Mouse (Mus musculus): ENCODE data around the gene Cmtm5.
"Not testable (repeated sequence)": the region's sequence is repeated elsewhere in the genome, so short reads cannot be mapped to it uniquely, and the experiment has no call there.

Cmtm5 gene

DNA sequence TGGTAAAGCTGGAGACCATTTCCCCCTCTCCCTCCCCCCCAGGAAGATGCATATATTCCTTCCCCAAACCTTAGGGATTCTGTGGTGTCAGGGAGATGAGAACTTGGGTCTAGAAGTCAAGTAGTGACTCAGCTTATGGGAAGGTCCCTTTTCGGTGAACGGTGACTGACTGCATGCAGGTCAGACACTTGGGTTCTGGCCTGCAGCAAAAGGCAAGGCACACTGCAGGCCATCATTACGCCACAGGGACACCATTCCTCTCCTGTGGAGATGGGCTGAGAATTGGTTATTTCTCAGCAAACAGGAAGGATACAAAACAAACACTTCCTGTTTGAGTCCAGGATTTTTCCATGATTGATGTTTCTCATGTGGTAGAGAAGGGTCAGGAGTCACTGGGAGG, 23.1 kb downstream of the Cmtm5 start:
- DNase-seq (ENCODE audit: low spot score in 2 of 2), result no peak

DNA sequence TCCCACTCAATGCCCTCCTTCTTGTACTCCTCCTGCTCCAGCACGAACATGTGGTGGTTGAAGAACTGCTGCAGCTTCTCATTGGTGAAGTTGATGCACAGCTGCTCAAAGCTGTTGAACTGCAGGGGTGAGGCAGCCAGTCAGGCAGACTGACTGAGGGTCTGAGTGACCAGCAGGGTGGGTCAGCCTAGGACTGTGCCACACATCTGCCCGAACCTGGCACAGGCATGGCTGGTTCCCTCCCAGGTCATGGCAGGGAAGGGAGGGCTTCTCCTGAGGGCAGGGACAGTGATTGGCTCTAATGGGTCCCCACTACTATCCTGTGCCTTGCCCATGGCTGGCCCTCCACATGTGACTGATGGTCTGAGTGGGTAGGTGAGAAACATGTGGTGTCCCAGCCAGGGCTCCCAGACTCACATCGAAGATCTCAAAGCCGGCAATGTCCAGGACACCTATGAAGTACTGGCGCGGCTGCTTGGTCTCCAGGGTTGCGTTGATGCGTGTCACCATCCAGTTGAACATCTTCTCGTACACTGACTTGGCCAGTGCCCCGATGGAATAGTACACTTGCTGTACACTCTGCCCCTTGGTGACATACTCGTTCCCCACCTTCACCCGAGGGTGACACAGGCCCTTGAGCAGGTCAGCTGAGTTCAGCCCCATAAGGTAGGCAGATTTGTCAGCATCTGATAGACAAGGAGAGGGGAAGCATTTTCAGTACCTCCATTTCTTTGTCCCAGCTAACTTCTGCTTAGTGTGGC, 24.0 kb downstream of the Cmtm5 start:
- DNase-seq (ENCODE audit: low spot score in 2 of 2), result not testable (repeated sequence)

DNA sequence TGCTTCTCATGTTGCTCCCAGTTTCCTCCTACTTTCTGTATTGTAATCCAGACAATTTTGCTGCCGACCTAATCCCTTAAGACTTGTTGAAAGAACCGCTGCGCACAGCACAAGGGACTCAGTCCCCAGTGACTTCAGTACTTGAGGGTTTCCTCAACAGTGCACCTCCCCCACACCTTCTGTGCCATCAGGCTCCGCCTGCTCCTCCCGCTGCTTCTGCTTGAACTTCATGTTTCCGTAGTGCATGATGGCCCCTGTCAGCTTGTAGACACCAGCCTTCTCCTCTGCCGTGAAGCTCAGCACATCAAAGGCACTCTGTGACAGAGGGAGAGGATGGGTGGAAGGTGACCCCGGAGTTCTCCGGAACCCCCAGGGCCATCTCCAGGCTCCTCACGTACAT, 24.7 kb downstream of the Cmtm5 start:
- DNase-seq (ENCODE audit: low spot score in 2 of 2), result no peak

DNA sequence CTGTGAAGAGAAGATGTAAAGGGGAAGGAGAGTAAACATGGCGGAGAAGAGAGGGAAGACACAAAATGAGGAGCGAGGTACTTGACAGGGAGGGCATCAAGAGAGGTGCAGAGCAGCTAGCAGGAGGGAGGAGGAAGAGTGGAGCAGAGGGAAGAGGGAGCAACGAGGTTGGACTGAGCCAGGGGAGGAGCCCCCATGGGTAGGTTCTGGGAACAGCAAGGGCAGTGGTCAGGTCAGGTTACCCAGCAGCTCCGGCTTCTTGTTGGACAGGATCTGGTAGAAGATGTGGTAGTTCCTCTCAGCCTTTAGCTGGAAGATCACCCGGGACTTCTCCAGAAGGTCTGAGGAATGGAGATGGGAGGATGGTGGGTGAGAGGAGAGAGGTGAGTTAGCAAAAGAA, 25.4 kb downstream of the Cmtm5 start:
- DNase-seq (ENCODE audit: low spot score in 2 of 2), result no peak

GRCm38 (mm10) chr14:54962714-54963113, 26.7 kb downstream of the Cmtm5 start:
- DNase-seq (ENCODE audit: low spot score in 2 of 2), result no peak

DNA sequence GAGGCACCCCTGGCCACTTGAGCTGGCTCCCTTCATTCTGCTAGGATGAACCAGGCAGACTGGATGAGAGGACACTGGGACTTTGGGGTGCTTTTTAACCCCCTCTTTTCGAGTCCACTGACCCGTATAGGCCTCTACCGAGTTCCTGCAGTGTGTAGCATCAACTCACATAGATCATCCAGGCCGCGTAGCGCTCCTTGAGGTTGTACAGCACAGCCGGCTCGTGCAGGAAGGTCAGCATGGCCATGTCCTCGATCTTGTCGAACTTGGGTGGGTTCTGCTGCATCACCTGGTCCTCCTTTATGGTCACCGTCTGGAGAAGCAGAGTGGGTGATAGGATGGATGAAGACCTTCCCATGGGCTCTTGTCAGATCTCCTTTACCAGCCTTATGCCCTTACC, 27.7 kb downstream of the Cmtm5 start:
- no peak for DNase-seq (ENCODE audit: low spot score in 2 of 2)

DNA sequence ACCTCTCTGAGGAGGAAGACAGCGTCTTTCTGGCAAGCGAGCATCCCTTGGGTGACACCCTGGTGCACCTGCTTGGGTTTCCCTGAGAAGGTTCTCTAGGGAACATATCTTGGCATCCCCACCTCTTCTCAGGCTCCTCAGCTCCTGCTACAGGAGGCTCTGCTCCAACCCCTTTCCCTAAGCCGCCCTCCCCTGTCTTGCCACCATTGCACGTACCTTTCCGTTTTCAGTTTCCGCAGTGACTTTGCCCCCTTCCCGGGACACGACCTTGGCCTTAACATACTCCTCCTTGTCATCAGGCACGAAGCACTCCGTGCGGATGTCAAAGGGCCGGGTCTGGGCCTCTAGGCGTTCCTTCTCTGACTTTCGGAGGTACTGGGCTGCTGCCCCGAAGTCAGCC, 29.0 kb downstream of the Cmtm5 start:
- no peak for DNase-seq (ENCODE audit: low spot score in 2 of 2)

DNA sequence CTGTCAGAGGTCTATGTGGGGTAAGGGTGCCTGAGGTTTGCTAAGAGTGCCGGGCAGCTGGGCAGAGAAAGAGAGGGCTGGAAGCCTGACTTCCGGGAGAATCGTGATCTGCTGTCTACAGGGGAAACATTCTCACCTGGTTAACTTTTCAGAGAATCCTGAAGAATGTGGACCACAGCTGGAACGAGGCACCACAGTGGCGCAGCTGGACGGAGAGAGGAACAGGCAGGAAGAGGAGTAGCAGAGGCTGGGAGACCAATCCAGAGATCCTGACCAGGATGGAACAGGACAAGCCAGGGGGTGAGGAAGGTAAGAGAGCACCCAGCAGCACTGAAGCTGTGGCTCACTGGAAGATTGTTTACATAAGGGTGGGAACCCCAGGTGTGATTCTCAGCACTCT, 29.6 kb downstream of the Cmtm5 start:
- DNase-seq (ENCODE audit: low spot score in 2 of 2), result no peak

- peak; percentile 78 to 83 for DNase-seq (ENCODE audit: low spot score in 2 of 2)
Measured at GRCm38 (mm10) chr14:54966320-54966977, 30.4 kb downstream of the Cmtm5 start, which contains the start of gene Myh6. Gene Myh6, minus strand, starts transcription at chr14:54966927.

DNA sequence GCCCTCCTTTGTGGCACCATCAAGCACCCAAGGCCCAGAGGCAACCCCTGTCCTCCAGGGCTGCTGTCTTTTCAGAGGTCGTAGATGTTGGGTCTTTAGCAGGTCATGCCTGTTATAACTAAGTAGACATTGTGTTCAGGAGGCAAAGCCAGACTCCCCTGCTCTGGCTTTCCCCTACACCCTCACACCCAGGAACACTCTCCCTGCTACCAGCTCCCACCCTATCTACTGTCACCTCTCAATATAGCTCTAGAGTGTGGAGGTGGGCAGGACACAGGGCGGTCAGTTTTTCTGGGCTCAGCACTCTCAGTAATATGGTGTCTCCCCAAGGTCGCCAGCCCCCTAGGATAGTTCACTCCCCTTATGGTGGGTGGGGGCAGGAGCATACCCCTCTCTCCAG, 31.8 kb downstream of the Cmtm5 start:
- DNase-seq (ENCODE audit: low spot score in 2 of 2), result peak; percentile 66 to 68

- peak; percentile 84 to 89 for DNase-seq (ENCODE audit: low spot score in 2 of 2)
Measured at GRCm38 (mm10) chr14:54968344-54968743, 32.3 kb downstream of the Cmtm5 start.

- not testable (repeated sequence) for DNase-seq (ENCODE audit: low spot score in 2 of 2)
Measured at GRCm38 (mm10) chr14:54972786-54973185, 36.7 kb downstream of the Cmtm5 start.

DNA sequence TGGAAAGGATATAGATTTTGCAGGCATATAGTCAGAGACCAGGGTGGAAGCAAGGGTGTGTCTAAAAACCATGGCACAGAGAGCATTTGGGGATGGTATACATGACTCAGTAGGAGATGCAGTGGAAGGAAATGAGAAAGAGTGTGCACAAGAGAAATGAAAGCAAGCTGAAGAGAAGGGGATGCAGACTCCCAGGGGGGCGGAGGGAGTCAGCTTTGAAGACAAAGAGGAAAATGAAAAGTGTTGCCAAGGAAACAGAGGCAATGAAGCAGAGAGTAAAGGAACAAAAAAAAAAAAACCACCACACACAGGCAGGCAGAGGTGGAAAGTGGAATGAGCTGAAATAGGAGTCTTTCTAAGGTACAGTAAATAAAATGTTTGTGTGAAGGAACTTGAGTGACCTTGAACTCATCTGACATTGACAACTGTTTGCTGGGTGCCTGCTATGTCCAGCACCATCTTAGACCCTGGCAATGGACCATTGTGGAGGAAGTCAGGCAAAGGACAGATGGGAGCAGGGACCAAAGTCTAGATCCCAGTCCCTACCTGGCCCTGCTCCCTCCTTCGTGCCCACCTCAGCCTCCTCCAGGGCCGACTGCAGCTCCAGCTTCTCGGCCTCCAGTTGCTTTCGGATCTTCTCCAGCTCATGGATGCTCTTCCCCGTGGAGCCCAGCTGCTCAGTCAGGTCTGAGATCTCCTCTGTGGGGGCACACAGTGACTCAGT, 38.2 kb downstream of the Cmtm5 start:
- no peak for DNase-seq (ENCODE audit: low spot score in 2 of 2)

- DNase-seq (ENCODE audit: low spot score in 2 of 2), result no peak
Measured at GRCm38 (mm10) chr14:54976633-54977032, 40.6 kb downstream of the Cmtm5 start, which contains the start of gene Gm17428. Gene Gm17428, plus strand, starts transcription at chr14:54976933.

- DNase-seq (ENCODE audit: low spot score in 2 of 2), result no peak
Measured at GRCm38 (mm10) chr14:54978664-54979063, 42.6 kb downstream of the Cmtm5 start.

DNA sequence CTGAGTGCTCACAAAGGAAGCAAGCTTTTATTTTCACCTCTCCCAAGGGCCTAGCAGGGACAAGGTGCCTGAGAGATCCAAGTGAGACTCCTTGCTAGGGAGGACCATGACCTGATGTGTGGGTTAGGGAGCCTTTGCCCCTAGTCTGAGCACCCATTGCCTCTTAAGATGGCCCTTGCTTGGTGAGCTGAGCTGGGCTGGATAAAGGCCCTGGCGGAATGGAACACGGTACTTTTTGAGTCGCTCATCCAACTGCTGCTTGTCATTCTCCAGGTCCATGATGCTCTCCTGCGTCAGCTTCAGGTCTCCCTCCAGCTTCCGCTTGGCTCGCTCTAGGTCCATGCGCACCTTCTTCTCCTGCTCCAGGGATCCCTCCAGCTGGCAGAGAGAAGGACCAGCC, 45.9 kb downstream of the Cmtm5 start:
- DNase-seq (ENCODE audit: low spot score in 2 of 2), result no peak

DNA sequence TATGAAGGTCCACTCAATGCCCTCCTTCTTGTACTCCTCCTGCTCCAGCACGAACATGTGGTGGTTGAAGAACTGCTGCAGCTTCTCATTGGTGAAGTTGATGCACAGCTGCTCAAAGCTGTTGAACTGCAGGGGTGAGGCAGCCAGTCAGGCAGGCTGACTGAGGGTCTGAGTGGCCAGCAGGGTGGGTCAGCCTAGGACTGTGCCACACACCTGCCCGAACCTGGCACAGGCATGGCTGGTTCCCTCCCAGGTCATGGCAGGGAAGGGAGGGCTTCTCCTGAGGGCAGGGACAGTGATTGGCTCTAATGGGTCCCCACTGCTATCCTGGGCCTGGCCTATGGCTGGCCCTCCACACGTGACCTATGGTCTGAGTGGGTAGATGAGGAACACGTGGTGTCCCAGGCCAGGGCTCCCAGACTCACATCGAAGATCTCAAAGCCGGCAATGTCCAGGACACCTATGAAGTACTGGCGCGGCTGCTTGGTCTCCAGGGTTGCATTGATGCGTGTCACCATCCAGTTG, 52.4 kb downstream of the Cmtm5 start:
- DNase-seq (ENCODE audit: low spot score in 2 of 2), result not testable (repeated sequence)
